In the genomic region with DNA sequence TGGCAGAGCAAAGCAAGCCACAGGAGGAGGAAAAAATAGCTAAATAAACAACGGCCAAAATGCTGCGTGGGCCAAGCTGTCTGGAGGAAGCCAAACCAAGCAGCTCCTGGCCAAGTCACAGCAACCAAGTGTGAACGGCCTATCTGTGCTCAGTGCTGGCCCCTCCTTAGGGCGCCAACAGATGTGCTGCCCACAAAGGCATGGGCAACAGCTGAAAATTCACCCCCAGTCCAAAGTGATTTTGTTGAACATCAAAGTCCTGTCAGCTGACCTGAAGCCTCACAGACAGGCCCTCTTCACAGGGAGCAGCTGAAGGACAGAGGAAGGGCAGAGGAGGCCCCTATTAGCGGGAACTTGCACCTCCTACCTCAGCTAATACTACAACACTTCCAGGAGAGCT, we compare ENCODE assay signal across 12 mouse cellular contexts.
A peak's percentile ranks its signal among the peaks of the same experiment; 100 is the strongest.
DNase-seq lines count a peak whose midpoint lies in the region; ATAC-seq and TF ChIP-seq lines count a peak whose summit lies in the region.
"Had no signal": no experiment of that assay in that cellular context is flagged by ENCODE, and none has a peak within 500 bp of the region (broad histone marks: within the 10 kb centered on the region; RNA-seq: fewer than 3 reads in every experiment).

No protein-coding gene starts in this region.

- no peak overlapping the region for H3K4me3 ChIP-seq in liver, adult 2 months (ENCODE audit: insufficient read depth, low read depth, low read length)
- H3K4me3 ChIP-seq in heart, embryonic 12.5 days: no peak overlapping the region
- H3K4me3 ChIP-seq: neural tube, embryonic 13.5 days had no signal

- H3K9me3 ChIP-seq in heart, embryonic 12.5 days (replicated peaks): no peaks in the 10 kb centered on the region
- H3K9me3 ChIP-seq: neural tube, embryonic 13.5 days had no signal

- TF ChIP-seq POLR2A in liver, adult 2 months (IDR thresholded peaks at IDR 0.05; ENCODE audit: extremely low read depth, insufficient read depth, low read length): no peak

- H3K36me3 ChIP-seq in liver, adult 2 months (ENCODE audit: control insufficient read depth, insufficient read depth, low read length): no peaks in the 10 kb centered on the region
- peaks cover 16% of the 10 kb centered on the region; the same call in 1 of the 2 replicates for H3K36me3 ChIP-seq in heart, embryonic 12.5 days

- H3K9ac ChIP-seq in liver, adult 2 months (ENCODE audit: low read depth, low read length): no peak overlapping the region
- H3K9ac ChIP-seq in heart, embryonic 12.5 days: no peak overlapping the region
- H3K9ac ChIP-seq: liver, postnatal 0 days; neural tube, embryonic 13.5 days had no signal

- peak; percentile 57; the same call in 1 of the 2 replicates for ATAC-seq in heart, embryonic 12.5 days (ENCODE audit: insufficient number of reproducible peaks, low FRiP score)
- ATAC-seq: forebrain, embryonic 16.5 days; liver, postnatal 0 days had no signal

- WGBS in liver, adult 2 months: 37% methylated on average over 5 of the region's 5 CpGs
- WGBS in heart, embryonic 12.5 days: 57% methylated on average over 5 of the region's 5 CpGs

- H3K4me2 ChIP-seq in heart, embryonic 12.5 days: no peak overlapping the region
- H3K4me2 ChIP-seq: neural tube, embryonic 13.5 days had no signal

- no peaks in the 10 kb centered on the region for H3K27me3 ChIP-seq in liver, adult 2 months (ENCODE audit: control insufficient read depth, insufficient read depth, low read length)
- no peaks in the 10 kb centered on the region for H3K27me3 ChIP-seq in heart, embryonic 12.5 days (replicated peaks)
- H3K27me3 ChIP-seq: neural tube, embryonic 13.5 days had no signal

- H3K4me1 ChIP-seq in liver, adult 2 months (ENCODE audit: control insufficient read depth, insufficient read depth, low read length): 0 out of 2 replicates have a peak, but pooled peaks cover 3% of the 10 kb centered on the region
- peaks cover 11% of the 10 kb centered on the region for H3K4me1 ChIP-seq in heart, embryonic 12.5 days (replicated peaks)

- no peaks in the 10 kb centered on the region for H3K79me2 ChIP-seq in liver, adult 2 months (ENCODE audit: control insufficient read depth, insufficient read depth, low read length)

- H3K27ac ChIP-seq in liver, adult 2 months (replicated peaks; ENCODE audit: insufficient read depth, low read depth, low read length): no peak overlapping the region
- peak overlapping the region; percentile 73 for H3K27ac ChIP-seq in heart, embryonic 12.5 days (ENCODE audit: poor library complexity, severe bottlenecking)
- H3K27ac ChIP-seq: kidney, postnatal 0 days; neural tube, embryonic 13.5 days had no signal

- DNase-seq in cerebellum, postnatal 14 days: peak; percentile 54 to 56
- no peak for DNase-seq in cerebellum, adult 8-10 months
- DNase-seq in liver, adult 2 months (ENCODE audit: extremely low read depth, low read depth, low spot score): peak; percentile 62
- DNase-seq in liver: no peak
- peak; percentile 18 to 54 for DNase-seq in lung, postnatal 4 days
- DNase-seq in B cell, adult 2 months: no peak
- no peak for DNase-seq in adrenal gland, postnatal 4 days (ENCODE audit: low spot score in 2 of 2)
- DNase-seq: liver, postnatal 0 days had no signal

- TF ChIP-seq CTCF in liver, adult 2 months (IDR thresholded peaks at IDR 0.05; ENCODE audit: low read depth, low read length): no peak

Comparison
In these comparisons a context has a peak if more than half of its experiments do, and no peak if none do; other contexts are left out.
1. DNase-seq: peak in cerebellum, postnatal 14 days (2 of 2), liver, adult 2 months (single experiment) and lung, postnatal 4 days (2 of 2); none in cerebellum, adult 8-10 months (single experiment), liver (single experiment), B cell, adult 2 months (0 of 2) and adrenal gland, postnatal 4 days (0 of 2).